Mouse (Mus musculus) myocyte (in vitro differentiated cells): Measurements from ENCODE around the gene Rgs11.

Experiments used
- CEBPB ChIP-seq: IDR thresholded peaks from 2 replicates; pipeline ENCODE4 v1.6.1; 2011; ENCODE audit warnings: mild to moderate bottlenecking, moderate library complexity; ENCODE audit not compliant: poor library complexity, insufficient read depth, severe bottlenecking
- E2F4 ChIP-seq: IDR thresholded peaks from one replicate; pipeline ENCODE4 v1.6.1; 2011; ENCODE audit warnings: mild to moderate bottlenecking, control low read depth, moderate library complexity; ENCODE audit not compliant: insufficient read depth
- MAX ChIP-seq: IDR thresholded peaks from one replicate; pipeline ENCODE4 v1.6.1; 2011; ENCODE audit warnings: low read depth, mild to moderate bottlenecking, control low read depth
- MYOD1 ChIP-seq, 3 experiments: IDR thresholded peaks; one replicate each; pipeline ENCODE4 v1.6.1; 2011; ENCODE audit warnings: control low read depth in 2 of 3, low read depth in 2 of 3, mild to moderate bottlenecking in 2 of 3, moderate library complexity in 1 of 3; ENCODE audit not compliant: insufficient read length in 2 of 3, control insufficient read depth in 1 of 3
- MYOG ChIP-seq, 3 experiments: IDR thresholded peaks; one replicate each; pipeline ENCODE4 v1.6.1; 2011; ENCODE audit warnings: control low read depth in 2 of 3, low read depth in 2 of 3, mild to moderate bottlenecking in 2 of 3; ENCODE audit not compliant: insufficient read length in 2 of 3, control insufficient read depth in 1 of 3, insufficient read depth in 1 of 3
- POLR2A ChIP-seq: IDR thresholded peaks from one replicate; pipeline ENCODE4 v1.6.1; 2011; ENCODE audit warnings: low read depth, mild to moderate bottlenecking, control low read depth, moderate library complexity; ENCODE audit not compliant: insufficient read length
- POLR2AphosphoS2 ChIP-seq: IDR thresholded peaks from one replicate; pipeline ENCODE4 v1.6.1; 2011; ENCODE audit warnings: low read depth, control low read depth; ENCODE audit not compliant: insufficient read length
- SRF ChIP-seq: IDR thresholded peaks from one replicate; pipeline ENCODE4 v1.6.1; 2011; ENCODE audit warnings: low read depth; ENCODE audit not compliant: control insufficient read depth, insufficient read length
- TCF12 ChIP-seq: IDR thresholded peaks from one replicate; pipeline ENCODE4 v1.6.1; 2011; ENCODE audit warnings: mild to moderate bottlenecking, control low read depth; ENCODE audit not compliant: poor library complexity, insufficient read depth, severe bottlenecking
- USF1 ChIP-seq: IDR thresholded peaks from one replicate; pipeline ENCODE4 v1.6.1; 2011; ENCODE audit warnings: low read depth, mild to moderate bottlenecking, control low read depth, moderate library complexity

GRCm38 (mm10) chr17:26168039-26168438 lies 34.7 kb upstream of the Rgs11 start:
- no peak for TF ChIP-seq MYOG (IDR thresholded peaks at IDR 0.05; ENCODE audit: control insufficient read depth in 1 of 3, insufficient read depth in 1 of 3, insufficient read length in 2 of 3, low read depth in 2 of 3)
- no peak for TF ChIP-seq MAX
- TF ChIP-seq POLR2A = no peak
- no peak for TF ChIP-seq USF1
- TF ChIP-seq SRF = no peak
- TF ChIP-seq POLR2AphosphoS2 = no peak
- no peak for TF ChIP-seq E2F4
- no peak for TF ChIP-seq TCF12
- no peak for TF ChIP-seq MYOD1 (IDR thresholded peaks at IDR 0.05; ENCODE audit: control insufficient read depth in 1 of 3, insufficient read length in 2 of 3, low read depth in 2 of 3)
- TF ChIP-seq CEBPB = no peak
